Mouse (Mus musculus): ENCODE data around the gene Ccdc137. TPM values are rescaled to one million over a fixed set of nuclear protein-coding genes. Genes with fewer than 3 reads are reported as not detected.

The Ccdc137 gene
- total and polyA plus RNA-seq, 3 experiments, result 12.0 to 33.0 (median 24.6) TPM

DNA sequence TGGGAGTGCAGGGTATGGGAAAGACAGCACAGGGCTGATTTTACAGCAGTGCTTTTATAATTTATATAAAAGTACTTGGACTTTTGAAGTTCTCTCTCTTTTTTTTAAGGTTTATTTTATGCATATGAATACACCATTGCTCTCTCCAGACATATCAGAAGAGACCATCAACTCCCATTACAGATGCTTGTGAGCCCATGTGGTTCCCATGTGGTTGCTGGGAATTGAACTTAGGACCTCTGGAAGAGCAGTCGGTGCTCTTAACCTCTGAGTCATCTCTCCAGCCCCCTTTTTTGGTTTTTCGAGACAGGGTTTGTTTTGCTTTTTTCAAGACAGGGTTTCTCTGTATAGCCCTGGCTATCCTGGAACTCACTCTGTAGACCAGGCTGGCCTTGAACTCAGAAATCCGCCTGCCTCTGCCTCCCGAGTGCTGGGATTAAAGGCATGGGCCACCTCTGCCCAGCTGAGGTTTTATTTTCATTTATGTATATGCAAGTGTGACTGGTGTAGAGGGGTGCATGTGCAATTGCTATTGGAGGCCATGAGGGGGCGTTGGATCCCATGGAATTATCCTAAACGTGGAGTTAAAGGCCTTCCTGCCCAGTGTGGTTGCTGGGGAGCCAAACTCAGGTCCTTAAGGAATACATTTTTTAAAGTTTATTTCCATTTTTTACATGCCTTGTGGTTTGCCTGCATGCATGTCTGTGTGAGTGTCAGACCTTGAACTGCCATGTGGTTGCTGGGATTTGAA, 1.1 kb downstream of the Ccdc137 start:
- no peak for DNase-seq

DNA sequence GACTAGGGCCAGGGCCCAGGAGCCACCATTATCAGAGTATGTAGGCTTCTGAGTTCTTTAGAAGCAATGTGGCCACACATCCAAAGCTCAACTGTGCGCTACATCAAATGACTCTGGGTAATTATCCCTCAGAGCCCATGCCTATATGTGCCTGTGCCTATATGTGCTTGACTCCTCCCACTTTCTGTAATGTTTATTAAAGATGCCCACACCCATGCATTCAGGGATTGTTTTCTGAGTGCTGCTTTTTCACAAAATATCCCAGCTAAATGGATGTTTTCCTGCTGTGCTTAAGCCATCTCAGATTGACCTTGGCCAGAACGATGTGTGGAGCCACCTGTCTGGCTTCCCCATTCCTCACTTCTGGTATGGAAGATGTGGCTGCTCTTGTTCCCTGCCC, 5.6 kb downstream of the Ccdc137 start:
- DNase-seq, result no peak

DNA sequence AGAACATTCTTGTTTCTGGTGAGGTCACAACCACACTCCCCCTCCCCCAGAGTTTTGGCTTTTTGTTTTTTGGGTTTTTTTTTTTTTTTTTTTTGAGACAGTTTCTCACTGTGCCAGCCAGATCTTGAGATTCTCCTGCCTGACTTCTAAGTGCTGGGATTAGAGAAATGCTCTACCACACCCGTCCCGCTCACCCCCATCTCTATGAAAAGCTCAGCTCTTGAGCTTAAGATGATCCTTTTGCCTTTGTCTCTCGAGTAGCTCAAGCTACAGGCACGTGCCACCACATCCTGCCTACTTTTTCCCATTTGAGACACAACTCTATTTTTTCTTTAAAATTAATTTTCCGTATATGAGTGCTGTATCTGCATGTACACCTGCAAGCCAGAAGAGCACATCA, 6.5 kb downstream of the Ccdc137 start:
- no peak for DNase-seq

DNA sequence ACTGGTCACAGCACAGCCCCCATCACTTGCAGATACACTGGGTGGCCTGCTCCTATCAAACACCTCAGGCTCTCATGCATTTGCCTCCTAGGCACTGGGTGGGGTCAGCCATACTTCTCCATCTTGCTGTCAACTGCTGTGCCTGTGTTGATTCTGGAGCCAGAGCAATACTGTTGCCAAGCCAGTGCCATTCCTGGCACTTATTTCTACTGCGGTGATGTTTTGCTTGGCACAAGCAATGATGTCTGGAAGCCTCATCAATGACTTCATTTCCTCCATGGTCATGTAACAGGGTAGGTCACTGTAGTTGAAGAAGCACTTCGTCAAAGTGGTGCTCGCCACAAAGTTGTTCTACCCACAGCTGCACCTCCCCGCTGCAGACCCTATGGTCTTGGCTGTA, 7.6 kb downstream of the Ccdc137 start:
- no peak for DNase-seq

DNA sequence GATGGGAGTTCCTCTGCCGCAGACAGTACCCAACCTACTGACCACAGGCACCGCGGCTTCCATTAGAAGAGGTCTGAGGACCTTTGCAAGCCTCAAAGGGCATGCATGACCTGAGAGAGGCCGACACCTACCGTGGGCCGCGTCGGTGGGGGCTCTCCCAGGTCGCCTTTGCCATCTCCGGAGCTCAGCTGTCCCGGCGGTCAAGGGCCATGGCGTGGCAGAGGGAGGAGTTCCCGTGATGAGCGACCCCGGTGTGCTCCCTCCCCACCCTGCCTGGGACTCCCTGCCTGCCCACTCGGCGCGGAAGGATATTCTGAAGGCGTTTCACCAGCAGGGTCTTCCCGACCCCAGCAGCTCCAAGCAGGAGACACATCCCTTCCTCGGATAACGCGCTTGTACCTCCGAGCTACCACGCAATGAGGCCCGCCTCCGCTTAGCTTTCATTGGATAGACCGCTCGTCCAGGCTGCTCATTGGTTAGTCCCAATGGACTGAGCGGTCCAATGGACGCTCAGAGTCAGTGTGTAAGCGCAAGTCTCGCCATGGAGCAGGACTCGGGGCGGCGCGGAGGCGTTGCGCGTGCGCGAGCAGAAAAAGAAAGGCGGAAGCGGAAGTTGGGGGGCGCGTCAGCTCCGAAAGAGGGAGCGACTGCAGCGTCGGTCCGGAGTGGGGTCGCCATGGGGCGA, 9.3 kb downstream of the Ccdc137 start, which contains the start of gene Arl16:
Gene Arl16 (minus strand): TSS at position 557 of the 685 bp plus-strand sequence.
- peak; percentile 96 for DNase-seq

DNA sequence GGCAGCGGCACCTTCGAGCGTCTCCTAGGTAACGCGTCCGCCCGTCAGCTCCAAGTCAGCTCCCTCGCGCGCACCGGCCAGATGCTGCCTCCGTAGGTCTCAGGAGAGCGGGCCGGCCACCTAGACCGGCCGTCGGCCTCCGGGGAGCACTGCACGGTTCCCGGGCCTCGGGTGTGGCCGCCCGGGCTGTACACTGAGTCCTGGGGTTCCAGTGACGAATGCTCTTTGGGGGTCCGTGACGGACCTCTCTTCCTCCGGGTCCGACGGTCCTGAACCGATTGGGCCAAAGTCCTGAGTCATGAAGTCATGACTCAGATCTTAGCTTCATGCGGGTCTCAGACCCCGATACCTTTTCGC, 9.8 kb downstream of the Ccdc137 start:
- no peak for DNase-seq

DNA sequence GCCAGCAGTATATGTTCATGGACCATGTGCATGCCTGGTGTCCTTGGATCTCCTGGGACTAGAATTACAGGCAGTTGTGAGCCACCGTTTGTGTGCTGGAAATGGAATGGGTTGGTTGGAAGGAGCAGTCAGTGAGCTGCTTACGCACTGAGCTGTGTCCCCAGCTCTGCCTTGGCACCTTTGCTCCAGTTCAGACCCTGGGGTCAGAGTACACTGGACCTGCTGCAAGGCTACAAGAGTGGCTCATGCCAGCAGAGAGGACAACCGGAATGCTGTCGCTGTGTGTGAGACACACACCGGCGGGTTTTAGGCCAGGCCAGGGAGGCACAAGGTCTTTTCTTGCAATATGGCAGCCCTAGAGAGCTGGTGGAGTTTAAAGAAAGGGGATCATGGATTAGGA, 14.1 kb downstream of the Ccdc137 start:
- no peak for DNase-seq

DNA sequence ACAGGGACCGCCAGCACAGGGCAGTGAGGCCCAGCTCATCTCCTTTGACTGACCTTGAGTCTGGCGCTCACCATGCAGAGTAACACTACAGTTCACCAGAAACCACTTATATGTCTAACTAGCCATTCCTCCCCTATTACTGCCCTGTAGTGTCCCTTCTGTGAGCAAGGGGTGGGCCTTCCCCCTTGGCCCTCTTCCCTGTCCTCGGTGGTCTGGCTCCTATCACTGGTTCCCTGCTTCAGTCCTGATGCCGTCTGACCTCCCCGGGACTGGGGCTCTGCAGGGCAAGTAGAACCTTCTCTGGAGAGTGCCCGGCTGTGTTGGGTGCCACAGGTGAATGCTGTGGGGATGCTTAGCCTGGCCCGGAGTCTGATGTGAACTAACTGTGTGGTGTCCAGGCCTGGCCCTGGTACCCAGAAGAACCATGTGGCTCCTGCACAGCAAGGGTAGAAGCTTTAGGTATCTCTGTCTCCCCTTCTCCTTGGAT, 25.6 kb downstream of the Ccdc137 start:
- DNase-seq, result no peak

DNA sequence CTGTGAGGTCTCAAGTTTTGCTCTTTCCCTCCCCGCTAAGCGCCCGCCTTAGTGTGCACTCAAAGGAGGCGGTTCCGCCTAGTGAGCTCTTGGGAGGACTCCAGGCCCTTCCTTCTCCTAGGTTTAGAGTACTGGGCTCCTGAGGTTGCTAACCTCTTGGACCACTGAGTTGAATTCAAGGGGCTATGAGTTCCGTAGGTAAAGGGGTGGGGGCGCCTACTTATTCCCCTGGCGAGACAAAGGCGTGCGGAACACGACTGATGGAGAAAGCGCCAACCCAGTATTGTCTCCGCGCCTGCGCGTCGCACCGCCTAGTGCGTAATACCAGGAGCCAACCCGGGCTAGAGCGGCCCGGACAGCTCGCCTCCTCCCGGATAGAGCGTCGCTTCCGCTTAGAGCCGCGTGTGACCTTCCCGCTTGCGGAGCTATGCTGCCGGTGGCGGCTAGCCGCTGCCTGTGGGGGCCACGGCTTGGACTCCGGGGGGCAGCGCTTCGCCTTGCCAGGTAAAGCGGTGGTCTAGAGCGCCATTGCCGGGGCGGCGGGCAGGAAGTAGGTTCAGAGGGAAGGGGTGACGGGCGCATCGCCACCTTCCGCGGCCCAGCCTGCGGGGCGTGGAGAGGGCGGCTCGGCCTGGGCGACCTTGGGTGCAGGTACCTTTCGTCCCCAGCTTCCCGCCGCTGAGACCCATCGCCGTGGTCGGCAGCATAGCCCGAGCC, 26.5 kb downstream of the Ccdc137 start, which contains the start of gene Mrpl12:
Gene Mrpl12 (plus strand): TSS at position 349 of the 717 bp plus-strand sequence.
- peak; percentile 94 for DNase-seq

DNA sequence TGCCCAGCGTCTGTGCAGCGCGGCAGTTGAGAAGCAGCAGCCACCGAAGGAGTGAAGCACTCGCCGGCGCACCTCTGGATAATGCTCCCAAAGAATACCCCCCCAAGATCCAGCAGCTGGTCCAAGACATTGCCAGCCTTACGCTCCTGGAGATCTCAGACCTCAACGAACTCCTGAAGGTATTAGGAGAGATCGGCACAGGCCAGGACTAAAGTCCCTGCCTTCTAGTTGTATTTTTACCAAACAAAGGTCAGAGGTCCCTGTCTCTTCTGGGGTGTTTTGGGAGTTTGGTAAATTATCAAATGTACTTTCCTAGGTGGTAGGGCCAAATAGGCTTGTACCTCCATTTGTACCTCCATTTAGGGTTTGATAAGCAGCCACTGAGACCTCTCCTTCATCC, 27.3 kb downstream of the Ccdc137 start:
- DNase-seq, result no peak

DNA sequence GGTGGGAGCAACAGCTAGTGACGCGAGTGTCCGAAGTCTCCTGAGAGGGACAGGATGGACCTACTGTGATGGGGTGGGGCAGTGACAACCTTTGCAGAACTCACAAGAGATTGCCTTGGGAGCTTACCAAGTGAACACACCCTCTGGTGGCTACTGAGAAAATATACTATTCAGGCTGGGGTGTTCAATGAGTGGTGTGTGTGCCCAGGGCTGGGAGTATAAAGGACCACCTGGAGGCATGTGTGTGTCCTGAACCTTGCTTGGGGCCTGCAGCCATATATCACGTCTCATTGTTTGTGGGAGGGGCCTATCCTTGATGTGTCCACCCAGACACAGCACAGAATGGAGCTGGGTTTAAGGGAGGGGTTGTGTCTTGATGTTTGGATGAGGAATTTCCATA, 30.6 kb downstream of the Ccdc137 start:
- DNase-seq, result no peak

DNA sequence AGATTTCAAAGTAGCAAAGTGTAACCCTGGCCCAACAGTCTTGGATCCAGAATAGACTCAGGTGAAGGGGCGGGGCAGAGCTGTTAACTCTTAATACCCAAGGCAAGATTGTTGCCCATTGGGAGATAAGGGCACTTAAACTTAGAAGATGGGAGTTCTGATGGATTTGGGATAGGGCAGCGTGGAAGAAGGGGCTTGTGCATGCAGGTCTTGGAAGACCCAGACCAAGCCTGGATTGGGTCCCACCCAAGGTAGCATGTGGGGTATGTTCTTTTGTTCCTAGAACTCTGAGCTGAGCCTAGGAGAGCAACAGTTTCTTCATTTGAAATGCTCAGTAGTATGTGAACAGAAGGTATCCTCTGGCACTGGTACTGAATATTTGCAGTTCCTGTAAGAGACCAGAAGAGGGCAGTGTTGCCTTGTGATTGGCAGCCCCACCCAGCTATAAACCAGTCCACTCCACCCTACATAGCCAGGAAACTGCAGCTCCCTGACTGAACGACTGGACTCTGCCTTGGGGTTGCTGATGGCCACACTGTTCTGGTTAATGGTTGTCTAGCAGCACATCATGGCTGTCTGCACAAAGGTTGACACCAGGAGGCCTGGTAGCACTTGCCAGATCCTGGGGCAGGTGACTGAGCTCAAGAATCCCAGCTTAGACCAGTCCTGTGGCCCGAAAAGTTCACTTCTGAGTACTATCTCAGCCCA, 31.3 kb downstream of the Ccdc137 start:
- DNase-seq, result peak; percentile 78

DNA sequence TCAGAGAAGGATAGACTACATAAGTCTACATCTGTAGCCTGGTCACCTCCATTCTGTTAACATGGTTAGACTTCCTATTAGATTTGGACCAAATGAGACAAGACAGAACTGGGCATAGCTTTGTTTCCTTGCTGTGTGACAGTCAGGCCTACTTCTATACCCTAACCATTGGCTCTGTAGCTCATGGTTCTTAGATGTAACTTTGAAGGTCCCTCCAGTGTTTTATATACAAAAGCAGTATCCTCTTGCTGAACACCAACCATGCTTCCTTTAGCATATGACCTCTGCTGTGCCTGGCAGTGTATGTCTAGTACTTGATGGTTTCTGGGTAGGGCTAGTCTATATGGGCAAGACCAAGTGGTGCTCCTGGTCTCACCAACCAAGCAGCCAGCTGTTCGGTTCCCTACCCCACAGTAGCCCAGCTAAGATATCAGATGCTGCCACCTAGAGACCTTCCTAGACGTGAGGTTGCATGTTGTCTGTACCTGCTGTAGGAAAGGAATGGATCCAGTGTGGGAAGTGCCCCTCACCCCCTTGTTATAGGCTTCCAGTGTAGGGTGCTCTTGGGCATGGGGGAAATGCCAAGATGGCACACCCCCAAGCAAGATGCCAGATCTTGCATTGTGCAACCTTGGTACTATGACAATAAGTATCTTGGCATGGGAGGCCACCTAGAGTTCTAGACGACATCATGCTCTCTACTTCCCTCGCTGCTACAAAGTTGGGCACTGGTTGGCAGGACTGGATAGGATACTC, 32.6 kb downstream of the Ccdc137 start:
- peak; percentile 56 for DNase-seq

DNA sequence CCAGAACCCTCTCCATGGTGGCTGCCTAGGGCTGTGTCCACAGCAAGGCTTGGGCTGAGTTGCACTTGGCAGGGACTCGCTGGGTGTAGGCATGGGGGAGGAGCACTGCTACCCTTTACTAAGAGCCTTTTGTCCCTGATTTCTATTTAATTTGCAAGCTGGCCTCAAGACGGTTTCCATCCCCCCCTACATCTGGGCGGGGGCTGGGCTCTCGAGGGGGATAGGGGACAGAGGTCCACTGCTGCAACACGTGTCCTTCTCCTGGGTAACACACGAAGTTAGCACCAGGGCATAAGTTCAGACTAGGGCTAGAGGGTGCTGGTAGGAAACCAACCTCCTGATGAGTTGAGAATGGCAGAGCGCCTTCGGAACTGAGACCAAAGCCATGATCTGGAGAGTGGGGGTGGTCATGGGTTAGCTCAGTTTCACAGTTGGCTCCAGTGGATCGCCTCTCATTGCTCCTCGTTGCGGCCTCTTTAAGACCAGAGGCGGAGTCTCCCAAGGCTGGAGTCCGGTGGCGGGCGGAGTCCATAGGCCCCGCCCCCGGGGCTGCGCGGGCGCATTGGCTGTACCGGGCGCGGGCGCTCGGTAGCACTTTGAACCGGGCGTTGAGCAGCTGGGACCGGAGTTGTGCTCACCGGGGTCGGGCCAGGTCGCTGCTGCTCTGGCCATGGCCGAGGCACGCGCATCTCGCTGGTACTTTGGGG, 33.6 kb downstream of the Ccdc137 start, which contains the start of gene Slc25a10:
Gene Slc25a10 (plus strand): TSS at position 524 of the 707 bp plus-strand sequence.
- peak; percentile 95 for DNase-seq

DNA sequence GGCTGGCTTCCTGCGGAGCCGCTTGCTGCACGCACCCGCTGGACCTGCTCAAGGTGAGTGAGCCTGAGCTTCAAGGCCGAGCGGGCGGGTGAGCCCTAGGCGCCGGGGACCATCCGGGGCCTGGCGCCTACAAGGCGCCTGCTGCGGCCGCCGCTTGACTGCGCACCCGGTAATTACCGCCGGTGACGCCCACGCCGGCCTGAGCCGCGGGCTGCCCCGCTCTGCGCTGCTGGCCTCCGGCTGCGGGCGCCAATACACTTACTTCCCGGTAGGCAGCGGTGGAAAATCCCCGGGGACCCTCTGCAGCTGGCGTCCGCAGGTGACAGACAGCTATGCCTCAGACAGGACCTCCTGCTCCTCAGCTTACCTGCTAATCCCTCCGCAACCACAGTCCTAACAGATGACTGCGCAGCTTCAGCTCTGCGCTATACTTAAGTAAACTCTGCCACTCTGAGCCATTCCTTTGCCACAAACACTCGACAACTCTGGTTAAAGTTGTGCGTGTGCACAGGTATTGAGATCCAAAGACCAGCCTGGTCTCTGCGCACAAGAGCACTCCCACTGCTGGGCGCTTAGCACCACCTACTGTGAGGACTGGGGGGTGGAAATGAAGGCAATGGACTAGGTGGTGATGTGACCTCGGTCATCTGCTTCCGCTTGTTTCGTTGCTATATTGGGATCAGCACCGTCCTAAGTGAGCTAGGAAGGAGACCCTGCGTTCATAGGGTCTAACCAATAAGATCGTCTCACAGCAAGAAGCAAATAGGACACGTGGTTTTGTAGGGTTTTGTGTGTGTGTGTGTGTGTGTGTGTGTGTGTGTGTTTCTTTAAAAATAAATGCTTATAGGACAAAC, 34.3 kb downstream of the Ccdc137 start:
- DNase-seq, result peak; percentile 74

DNA sequence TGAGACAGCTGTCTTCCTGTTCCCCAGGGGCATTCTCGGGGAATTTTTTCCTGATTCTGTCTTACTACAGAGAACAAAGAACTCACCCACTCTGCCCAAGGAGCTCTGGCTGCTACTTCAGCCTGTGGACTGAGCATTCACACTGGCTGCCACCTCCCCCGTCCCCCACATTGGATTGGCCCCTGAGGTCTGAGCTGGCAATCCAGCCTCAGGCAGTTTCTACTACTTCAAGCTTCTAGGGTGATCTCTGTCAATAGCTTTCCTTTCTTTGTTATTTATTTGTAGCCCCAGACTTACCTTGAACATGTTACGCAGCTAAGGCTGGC, 34.9 kb downstream of the Ccdc137 start:
- no peak for DNase-seq

DNA sequence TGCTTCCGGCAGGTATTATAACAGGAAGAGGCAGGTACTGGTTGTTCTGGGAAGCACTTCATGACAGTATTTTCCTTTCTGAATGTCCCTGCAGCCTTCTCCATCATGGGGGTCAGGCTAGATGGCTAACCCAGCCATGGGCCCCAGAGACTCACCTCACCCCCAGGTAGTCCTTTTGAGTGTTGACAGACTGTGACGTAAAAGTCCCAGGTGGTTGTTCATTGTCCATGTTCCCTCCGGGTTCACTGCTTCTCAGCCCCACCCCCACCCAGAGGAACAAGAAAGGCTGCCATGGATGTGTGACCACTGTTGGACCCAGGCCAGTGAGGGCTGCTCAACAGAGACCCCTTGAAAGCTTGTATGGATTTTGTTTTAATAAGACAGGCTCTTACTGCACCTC, 35.4 kb downstream of the Ccdc137 start:
- no peak for DNase-seq

DNA sequence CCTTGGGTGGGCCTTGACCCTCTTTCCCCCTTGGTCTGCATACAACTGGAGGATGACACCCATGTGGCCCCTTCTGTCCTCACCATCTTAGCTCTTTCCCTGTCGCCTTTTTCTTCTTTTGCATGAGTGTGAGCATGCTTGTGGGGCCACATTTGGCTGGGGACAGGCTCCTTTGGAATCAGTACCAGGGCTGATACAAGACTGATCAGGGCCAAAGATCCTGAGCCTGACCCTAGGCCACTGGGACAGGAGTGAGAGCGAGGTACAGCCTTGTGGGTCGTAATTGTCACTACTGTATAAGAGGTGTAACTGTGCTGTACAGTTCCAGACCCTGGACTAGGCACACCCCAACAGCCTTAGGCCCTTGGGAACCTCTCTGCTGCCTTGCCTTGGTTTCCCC, 36.0 kb downstream of the Ccdc137 start:
- DNase-seq, result no peak

DNA sequence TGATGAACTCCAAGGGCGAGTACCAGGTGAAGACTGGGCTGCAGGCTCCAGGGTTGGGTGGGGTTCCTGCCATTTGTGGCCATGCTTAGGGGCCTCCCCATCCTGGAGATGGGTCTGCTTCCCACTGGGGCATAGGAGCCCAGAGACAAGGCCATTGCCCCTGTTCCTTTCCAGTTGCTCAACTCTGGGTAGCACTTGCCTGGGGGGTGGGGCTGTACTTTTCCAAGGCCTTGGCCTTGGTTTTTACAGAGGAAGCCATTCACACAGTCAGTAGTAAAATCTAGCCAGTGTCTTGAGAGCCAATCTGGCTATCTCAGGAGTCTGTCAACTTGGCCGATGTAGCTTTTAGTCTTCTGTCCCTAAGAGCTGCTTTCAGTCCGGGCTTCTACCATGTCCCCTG, 39.5 kb downstream of the Ccdc137 start:
- peak; percentile 93 for DNase-seq

DNA sequence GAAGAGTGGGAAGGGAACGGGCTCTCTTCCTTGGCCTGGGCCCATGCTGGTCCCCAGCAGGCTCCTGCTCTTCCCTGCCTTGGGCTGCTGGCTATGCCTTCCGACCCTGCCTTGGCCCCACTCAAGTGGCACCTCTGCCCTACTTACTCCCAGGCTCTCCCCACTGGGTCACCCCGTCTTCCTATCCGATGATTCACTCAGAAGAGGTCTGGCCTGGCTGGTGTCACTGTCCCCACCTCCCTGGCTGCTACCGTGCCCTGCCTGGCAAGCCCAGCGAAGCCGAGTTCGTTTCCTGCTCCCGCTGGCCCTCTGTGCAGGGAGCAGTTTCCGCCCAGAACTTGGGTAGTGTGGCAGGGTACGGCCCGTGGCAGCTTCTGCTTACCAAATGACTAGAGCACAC, 40.3 kb downstream of the Ccdc137 start:
- DNase-seq, result peak; percentile 80

Measured in adrenal gland, adult 2 months (tissue).